Mouse (Mus musculus) spleen, adult 2 months (tissue): ENCODE results near the gene Galnt2. TPM values are rescaled to one million over a fixed set of nuclear protein-coding genes. Genes with fewer than 3 reads are reported as not detected.

ENCODE experiments used
- DNase-seq, 2 experiments: peaks; one replicate each; pipeline versions ENCODE4 v3.0.0 to v3.0.0-alpha.2; 2012 to 2021; ENCODE audit warnings: low spot score in 2 of 2, low read depth in 1 of 2
- H3K27ac ChIP-seq: fragments of 200-500 bp; 2 replicates; pipeline ENCODE4 v1.5.1; 2012; ENCODE audit warnings: low read length, inconsistent platforms; ENCODE audit not compliant: insufficient read depth
- H3K27me3 ChIP-seq: fragments of 200-500 bp; 2 replicates; pipeline ENCODE4 v1.6.1; 2012; ENCODE audit warnings: mild to moderate bottlenecking, moderate library complexity, low read length, inconsistent platforms; ENCODE audit not compliant: control insufficient read depth, insufficient read depth
- H3K36me3 ChIP-seq: fragments of 200-500 bp; 2 replicates; pipeline ENCODE4 v1.6.1; 2012; ENCODE audit warnings: mild to moderate bottlenecking, low read length, inconsistent platforms; ENCODE audit not compliant: control insufficient read depth, insufficient read depth
- H3K4me1 ChIP-seq: fragments of 200-500 bp; 2 replicates; pipeline ENCODE4 v1.6.1; 2011; ENCODE audit warnings: inconsistent platforms; ENCODE audit not compliant: control insufficient read depth, insufficient read depth, insufficient read length
- H3K4me3 ChIP-seq: fragments of 200-500 bp; 2 replicates; pipeline ENCODE4 v1.5.1; 2011; ENCODE audit warnings: mild to moderate bottlenecking, inconsistent platforms; ENCODE audit not compliant: insufficient read depth, insufficient read length; ENCODE audit errors: extremely low read depth
- CTCF ChIP-seq: fragments of 200-500 bp; IDR thresholded peaks from 2 replicates; pipeline ENCODE4 v1.5.1; 2011; ENCODE audit warnings: mild to moderate bottlenecking, inconsistent platforms; ENCODE audit not compliant: insufficient read depth, insufficient read length, insufficient replicate concordance; ENCODE audit errors: extremely low read depth
- POLR2A ChIP-seq: fragments of 200-500 bp; IDR thresholded peaks from 2 replicates; pipeline ENCODE4 v1.6.1; 2011; ENCODE audit warnings: low read depth, low read length, inconsistent platforms
- WGBS: fragments of 180-500 bp; shearing (Covaris S2); methylation state at CpG from one replicate; pipeline ENCODE4 v1.1.7; 2018; 5-methylcytosine and 5-hydroxymethylcytosine counted together
- polyA plus RNA-seq: library from polyadenylated mRNA; depleted of rRNA; stranded (reverse); fragments of >200 nt; gene quantifications from 2 replicates; pipeline ENCODE4 v1.2.3, GENCODE M21; 2012; rRNA removed

Galnt2 gene
- polyA plus RNA-seq, result 9.4 and 16.6 TPM in 2 replicates

- 6% methylated on average over 53 of the region's 53 CpGs for WGBS
- H3K4me1 ChIP-seq, result peaks cover 2% of the 10 kb centered on the region; the same call in 1 of the 2 replicates
These were observed at the start of gene Galnt2 for GRCm38 (mm10) chr8:124231176-124231484. Gene Galnt2 (plus strand): TSS chr8:124231391.

DNA sequence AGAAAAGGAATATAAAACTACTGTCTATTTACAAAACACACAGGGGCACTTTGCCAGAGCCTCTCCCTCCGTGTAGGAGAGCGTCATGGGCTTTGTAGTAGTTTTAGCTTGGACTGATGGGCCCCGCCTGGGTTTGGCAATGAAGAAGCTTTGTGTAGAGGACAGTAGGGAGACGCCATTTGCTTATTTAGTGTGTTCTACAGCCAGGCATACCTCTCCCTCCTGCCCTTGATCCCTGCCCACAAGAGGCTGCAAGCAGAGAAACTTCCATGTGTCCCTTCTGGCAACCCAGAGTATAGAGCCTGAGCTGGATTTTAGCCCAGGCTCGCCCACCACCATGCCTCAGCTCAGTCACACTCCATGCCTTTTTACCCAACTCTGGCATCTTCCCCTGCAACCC lies 49.4 kb upstream of the Galnt2 start:
- 84% methylated on average over 5 of the region's 5 CpGs for WGBS
- DNase-seq, result no peak
- Histone ChIP-seq H3K27me3 (no peaks in the 10 kb centered on the region), H3K4me1 (no peaks in the 10 kb centered on the region), H3K27ac (no peak overlapping the region), H3K36me3 (no peaks in the 10 kb centered on the region), H3K4me3 (no peak overlapping the region)
- no peak for TF ChIP-seq CTCF
- TF ChIP-seq POLR2A, result no peak

More at GRCm38 (mm10) chr8:124231176-124231484, at the start of gene Galnt2:
- TF ChIP-seq CTCF (no peak), POLR2A (no peak)
- peak within 1 kb of the TSS; percentile 39 for H3K27ac ChIP-seq
- H3K4me3 ChIP-seq, result peak within 1 kb of the TSS; percentile 63
- H3K27me3 ChIP-seq, result no peaks in the 10 kb centered on the region
- H3K36me3 ChIP-seq, result no peaks in the 10 kb centered on the region
- DNase-seq, result peak; percentile 33 to 83

GRCm38 (mm10) chr8:124182224-124182623 lies 49.0 kb upstream of the Galnt2 start:
- H3K27ac ChIP-seq, result no peak overlapping the region
- no peaks in the 10 kb centered on the region for H3K4me1 ChIP-seq
- no peak for DNase-seq
- WGBS, result 85% methylated on average over 13 of the region's 13 CpGs
- no peaks in the 10 kb centered on the region for H3K27me3 ChIP-seq
- no peak overlapping the region for H3K4me3 ChIP-seq
- TF ChIP-seq CTCF (no peak), POLR2A (no peak)
- H3K36me3 ChIP-seq, result no peaks in the 10 kb centered on the region

GRCm38 (mm10) chr8:124184078-124184477 lies 47.1 kb upstream of the Galnt2 start:
- TF ChIP-seq POLR2A (no peak), CTCF (no peak)
- 77% methylated on average over 3 of the region's 3 CpGs for WGBS

GRCm38 (mm10) chr8:124184507-124184906 lies 46.7 kb upstream of the Galnt2 start:
- WGBS, result 50% methylated on average over 2 of the region's 2 CpGs
- TF ChIP-seq POLR2A, result no peak
- no peak overlapping the region for H3K27ac ChIP-seq
- DNase-seq, result no peak
- no peak overlapping the region for H3K4me3 ChIP-seq
- no peaks in the 10 kb centered on the region for H3K36me3 ChIP-seq
- no peaks in the 10 kb centered on the region for H3K27me3 ChIP-seq
- H3K4me1 ChIP-seq, result no peaks in the 10 kb centered on the region

More at GRCm38 (mm10) chr8:124184078-124184477, 47.1 kb upstream of the Galnt2 start:
- H3K4me3 ChIP-seq, result no peak overlapping the region
- DNase-seq, result no peak
- no peaks in the 10 kb centered on the region for H3K36me3 ChIP-seq
- no peaks in the 10 kb centered on the region for H3K4me1 ChIP-seq
- no peaks in the 10 kb centered on the region for H3K27me3 ChIP-seq
- no peak overlapping the region for H3K27ac ChIP-seq

GRCm38 (mm10) chr8:124185081-124185480 lies 46.1 kb upstream of the Galnt2 start:
- H3K27ac ChIP-seq, result no peak overlapping the region
- no peak for DNase-seq
- no peak overlapping the region for H3K4me3 ChIP-seq
- no peaks in the 10 kb centered on the region for H3K4me1 ChIP-seq
- no peak for TF ChIP-seq CTCF
- no peak for TF ChIP-seq POLR2A
- H3K36me3 ChIP-seq, result no peaks in the 10 kb centered on the region
- WGBS, result 90% methylated on average over 6 of the region's 6 CpGs
- no peaks in the 10 kb centered on the region for H3K27me3 ChIP-seq

- H3K4me1 ChIP-seq, result no peaks in the 10 kb centered on the region
- DNase-seq, result no peak
- WGBS, result 82% methylated on average over 7 of the region's 7 CpGs
- H3K27ac ChIP-seq, result no peak overlapping the region
- no peaks in the 10 kb centered on the region for H3K36me3 ChIP-seq
- no peaks in the 10 kb centered on the region for H3K27me3 ChIP-seq
- no peak overlapping the region for H3K4me3 ChIP-seq
- no peak for TF ChIP-seq POLR2A
- TF ChIP-seq CTCF, result no peak
These were observed 40.8 kb upstream of the Galnt2 start for GRCm38 (mm10) chr8:124190388-124190787.
